Mouse (Mus musculus) megakaryocyte, embryonic 14.5 days (primary cell): ENCODE results near the gene Eprs.

Source experiments
- FLI1 ChIP-seq: IDR thresholded peaks from 2 replicates; pipeline ENCODE4 v1.6.1; 2012; ENCODE audit warnings: low read length, inconsistent platforms, mixed read lengths
- GATA1 ChIP-seq: IDR thresholded peaks from 3 replicates; pipeline ENCODE4 v1.6.1; 2012; ENCODE audit warnings: mixed read lengths, low read length, inconsistent platforms, borderline replicate concordance

- TF ChIP-seq GATA1 (no peak), FLI1 (no peak)
Observed at GRCm38 (mm10) chr1:185472025-185472720, 109.3 kb downstream of the Eprs start.
